Comparison of ENCODE assay signal across 9 mouse cellular contexts in genomic region chr10:43574956-43575355, GRCm38 (mm10). TPM values are rescaled to one million over a fixed set of nuclear protein-coding genes. Genes with fewer than 3 reads are reported as not detected.
DNase-seq lines count a peak whose midpoint lies in the region; ATAC-seq and TF ChIP-seq lines count a peak whose summit lies in the region.
"Had no signal": no experiment of that assay in that cellular context is flagged by ENCODE, and none has a peak within 500 bp of the region (broad histone marks: within the 10 kb centered on the region; RNA-seq: fewer than 3 reads in every experiment).

No protein-coding gene starts in this region.

- ATAC-seq in midbrain, embryonic 11.5 days (ENCODE audit: low FRiP score) = no peak
- ATAC-seq in midbrain, embryonic 16.5 days = no peak
- ATAC-seq in erythroid progenitor cell, adult 5-6 weeks (replicated peaks; ENCODE audit: low FRiP score, poor library complexity, severe bottlenecking) = 0 out of 2 replicates have a peak, but pooled peaks have one; percentile 17
- no peak for ATAC-seq in kidney, postnatal 0 days (replicated peaks; ENCODE audit: low FRiP score, low read depth)
- no peak for ATAC-seq in liver, embryonic 13.5 days (ENCODE audit: low read depth)

- no peak overlapping the region for H3K9ac ChIP-seq in midbrain, embryonic 11.5 days (ENCODE audit: low read length)
- H3K9ac ChIP-seq in midbrain, embryonic 16.5 days (ENCODE audit: low read depth, low read length) = no peak overlapping the region
- H3K9ac ChIP-seq in kidney, postnatal 0 days (ENCODE audit: low read depth, low read length) = no peak overlapping the region
- no peak overlapping the region for H3K9ac ChIP-seq in liver, embryonic 13.5 days
- H3K9ac ChIP-seq: heart, embryonic 15.5 days had no signal

- H3K27me3 ChIP-seq in midbrain, embryonic 11.5 days (ENCODE audit: control insufficient read depth, insufficient read depth, low read length) = peaks cover 6% of the 10 kb centered on the region; the same call in 1 of the 2 replicates
- no peaks in the 10 kb centered on the region; the same call in 1 of the 2 replicates for H3K27me3 ChIP-seq in midbrain, embryonic 16.5 days (ENCODE audit: control insufficient read depth, insufficient read depth, low read depth, low read length)
- H3K27me3 ChIP-seq in kidney, postnatal 0 days (ENCODE audit: insufficient read depth, low read length) = no peaks in the 10 kb centered on the region
- no peaks in the 10 kb centered on the region for H3K27me3 ChIP-seq in liver, embryonic 13.5 days
- H3K27me3 ChIP-seq: heart, embryonic 15.5 days had no signal

- TF ChIP-seq CTCF in kidney, postnatal 0 days (IDR thresholded peaks at IDR 0.05; ENCODE audit: low read depth) = peak; percentile 94

- H3K36me3 ChIP-seq in midbrain, embryonic 11.5 days (ENCODE audit: control insufficient read depth, insufficient read depth, low read length) = no peaks in the 10 kb centered on the region
- H3K36me3 ChIP-seq in midbrain, embryonic 16.5 days (ENCODE audit: control insufficient read depth, insufficient read depth, low read length) = no peaks in the 10 kb centered on the region
- H3K36me3 ChIP-seq in kidney, postnatal 0 days (ENCODE audit: insufficient read depth, low read length) = no peaks in the 10 kb centered on the region
- peaks cover 2% of the 10 kb centered on the region for H3K36me3 ChIP-seq in liver, embryonic 13.5 days
- H3K36me3 ChIP-seq: heart, embryonic 15.5 days had no signal

- 0% methylated on average over 3 of the region's 3 CpGs for WGBS in midbrain, embryonic 11.5 days
- WGBS in midbrain, embryonic 16.5 days = 2% methylated on average over 3 of the region's 3 CpGs
- 3% methylated on average over 3 of the region's 3 CpGs for WGBS in kidney, postnatal 0 days
- WGBS in liver, embryonic 13.5 days (ENCODE audit: insufficient replicate concordance) = 2% methylated on average over 3 of the region's 3 CpGs

- peak; percentile 97 for DNase-seq in midbrain, embryonic 11.5 days (ENCODE audit: low spot score, missing footprints)
- DNase-seq in brain, adult 2 months (ENCODE audit: low read depth, low spot score) = peak; percentile 75
- DNase-seq in kidney, postnatal 0 days (ENCODE audit: low spot score) = peak; percentile 88
- DNase-seq in liver, embryonic 13.5 days = peak; percentile 67
- DNase-seq in right cerebral cortex, adult 2 months (ENCODE audit: low spot score in 2 of 2) = peak; percentile 90 to 91
- DNase-seq in urinary bladder, postnatal 10 days (ENCODE audit: low spot score) = peak; percentile 40

- no peaks in the 10 kb centered on the region for H3K9me3 ChIP-seq in midbrain, embryonic 11.5 days (ENCODE audit: control insufficient read depth, low read length)
- H3K9me3 ChIP-seq in midbrain, embryonic 16.5 days (replicated peaks; ENCODE audit: control insufficient read depth, low read length, poor library complexity, severe bottlenecking) = no peaks in the 10 kb centered on the region
- H3K9me3 ChIP-seq in kidney, postnatal 0 days (replicated peaks; ENCODE audit: low read length) = 0 out of 2 replicates have a peak, but pooled peaks cover 6% of the 10 kb centered on the region
- peaks cover 10% of the 10 kb centered on the region; the same call in 1 of the 2 replicates for H3K9me3 ChIP-seq in liver, embryonic 13.5 days (replicated peaks)
- H3K9me3 ChIP-seq: heart, embryonic 15.5 days had no signal

- no peak overlapping the region for H3K4me3 ChIP-seq in midbrain, embryonic 11.5 days (ENCODE audit: low read depth, low read length)
- H3K4me3 ChIP-seq in midbrain, embryonic 16.5 days (ENCODE audit: low read depth, low read length) = no peak overlapping the region
- no peak overlapping the region for H3K4me3 ChIP-seq in kidney, postnatal 0 days (replicated peaks; ENCODE audit: low read depth, low read length)
- H3K4me3 ChIP-seq in liver, embryonic 13.5 days (replicated peaks) = no peak overlapping the region
- H3K4me3 ChIP-seq: heart, embryonic 15.5 days had no signal

- no peak overlapping the region for H3K4me2 ChIP-seq in midbrain, embryonic 11.5 days
- H3K4me2 ChIP-seq in midbrain, embryonic 16.5 days (ENCODE audit: low read length) = no peak overlapping the region
- H3K4me2 ChIP-seq in kidney, postnatal 0 days (ENCODE audit: low read length) = no peak overlapping the region
- no peak overlapping the region for H3K4me2 ChIP-seq in liver, embryonic 13.5 days
- H3K4me2 ChIP-seq: heart, embryonic 15.5 days had no signal

- H3K4me1 ChIP-seq in midbrain, embryonic 11.5 days (ENCODE audit: control insufficient read depth, insufficient read depth, low read length) = peaks cover 7% of the 10 kb centered on the region
- H3K4me1 ChIP-seq in midbrain, embryonic 16.5 days (ENCODE audit: control insufficient read depth, insufficient read depth, low read length) = peaks cover 7% of the 10 kb centered on the region
- no peaks in the 10 kb centered on the region for H3K4me1 ChIP-seq in kidney, postnatal 0 days (replicated peaks; ENCODE audit: insufficient read depth, low read length)
- H3K4me1 ChIP-seq in liver, embryonic 13.5 days (replicated peaks) = peaks cover 29% of the 10 kb centered on the region

- H3K27ac ChIP-seq in midbrain, embryonic 11.5 days (ENCODE audit: low read depth, low read length) = no peak overlapping the region
- H3K27ac ChIP-seq in midbrain, embryonic 16.5 days (ENCODE audit: low read length) = no peak overlapping the region
- H3K27ac ChIP-seq in kidney, postnatal 0 days = no peak overlapping the region
- H3K27ac ChIP-seq in liver, embryonic 13.5 days = no peak overlapping the region
- H3K27ac ChIP-seq: heart, embryonic 15.5 days had no signal

RNA-seq across cellular contexts. Expression of gene Cd24a, which starts 3.1 kb away (rescaled TPM):
- 516 and 568 TPM in 2 replicates for polyA plus RNA-seq in midbrain, embryonic 11.5 days (2014; fragmentation: Nextera tagmentation; extraction: Ambion mirVana)
- 660 and 780 TPM in 2 replicates for polyA plus RNA-seq in midbrain, embryonic 16.5 days (2015; fragmentation: Nextera tagmentation; extraction: Ambion mirVana)
- total RNA-seq in erythroid progenitor cell, adult 5-6 weeks (2015; ENCODE audit: low replicate concordance) = 6,032 and 6,430 TPM in 2 replicates
- 6,106 and 7,183 TPM in 2 replicates for total RNA-seq in erythroid progenitor cell, adult 5-6 weeks (2017; ENCODE audit: low replicate concordance)
- 486 and 489 TPM in 2 replicates for polyA plus RNA-seq in kidney, postnatal 0 days (2015; fragmentation: Nextera tagmentation; extraction: Ambion mirVana)
- 899 and 1,125 TPM in 2 replicates for polyA plus RNA-seq in liver, embryonic 13.5 days (2015; fragmentation: Nextera tagmentation; extraction: Ambion mirVana)

RNA-seq across cellular contexts. Expression of gene 1700021F05Rik, which starts 34.2 kb away (rescaled TPM):
- polyA plus RNA-seq in midbrain, embryonic 11.5 days (2014; fragmentation: Nextera tagmentation; extraction: Ambion mirVana) = 68.9 and 75.0 TPM in 2 replicates
- 64.3 and 68.7 TPM in 2 replicates for polyA plus RNA-seq in midbrain, embryonic 16.5 days (2015; fragmentation: Nextera tagmentation; extraction: Ambion mirVana)
- total RNA-seq in erythroid progenitor cell, adult 5-6 weeks (2015; ENCODE audit: low replicate concordance) = 7.6 and 19.3 TPM in 2 replicates
- 21.9 and 25.0 TPM in 2 replicates for total RNA-seq in erythroid progenitor cell, adult 5-6 weeks (2017; ENCODE audit: low replicate concordance)
- polyA plus RNA-seq in kidney, postnatal 0 days (2015; fragmentation: Nextera tagmentation; extraction: Ambion mirVana) = 84.7 and 85.1 TPM in 2 replicates
- polyA plus RNA-seq in liver, embryonic 13.5 days (2015; fragmentation: Nextera tagmentation; extraction: Ambion mirVana) = 40.1 and 51.7 TPM in 2 replicates

RNA-seq across cellular contexts. Expression of gene Gm9803, which starts 51.1 kb away (rescaled TPM):
- polyA plus RNA-seq in midbrain, embryonic 11.5 days (2014; fragmentation: Nextera tagmentation; extraction: Ambion mirVana) = 14.7 and 15.9 TPM in 2 replicates
- polyA plus RNA-seq in midbrain, embryonic 16.5 days (2015; fragmentation: Nextera tagmentation; extraction: Ambion mirVana) = 16.6 and 23.4 TPM in 2 replicates
- 41.8 TPM in 1 of 2 replicates, not detected in the other for total RNA-seq in erythroid progenitor cell, adult 5-6 weeks (2015; ENCODE audit: low replicate concordance)
- total RNA-seq in erythroid progenitor cell, adult 5-6 weeks (2017; ENCODE audit: low replicate concordance) = not detected in 2 replicates
- polyA plus RNA-seq in kidney, postnatal 0 days (2015; fragmentation: Nextera tagmentation; extraction: Ambion mirVana) = 11.8 and 17.4 TPM in 2 replicates
- 8.8 and 12.9 TPM in 2 replicates for polyA plus RNA-seq in liver, embryonic 13.5 days (2015; fragmentation: Nextera tagmentation; extraction: Ambion mirVana)

Comparison
In these comparisons a context has a peak if more than half of its experiments do, and no peak if none do; other contexts are left out.
1. DNase-seq: peak in every context shown above with its lines; median percentile 97 in midbrain, embryonic 11.5 days; 90 in right cerebral cortex, adult 2 months; 88 in kidney, postnatal 0 days; 75 in brain, adult 2 months; 67 in liver, embryonic 13.5 days; 40 in urinary bladder, postnatal 10 days.